Mouse (Mus musculus): Measurements from ENCODE around the gene Pafah1b3. TPM values are rescaled to one million over a fixed set of nuclear protein-coding genes. Genes with fewer than 3 reads are reported as not detected.

Pafah1b3 gene
- total and polyA plus RNA-seq, 3 experiments, result 85.6 to 180 (median 110) TPM

DNA sequence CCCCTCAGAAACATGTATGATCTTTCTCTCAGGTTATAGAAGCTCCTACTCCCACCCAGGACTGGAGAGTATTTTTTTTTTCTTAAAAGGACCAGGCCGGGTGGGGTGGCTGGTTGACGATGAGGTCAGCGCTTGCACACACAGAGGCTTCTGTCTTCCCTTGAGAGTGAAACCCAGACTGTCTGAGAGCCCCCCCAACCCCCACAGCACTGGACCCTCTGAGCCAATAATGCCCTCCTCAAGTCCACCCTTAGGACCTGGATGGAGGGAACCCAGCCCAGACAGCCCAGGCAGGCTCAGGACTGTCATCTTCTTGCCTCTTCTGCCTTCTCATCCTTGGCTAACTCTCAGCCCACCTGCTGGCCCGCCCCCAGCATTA lies 51.0 kb downstream of the Pafah1b3 start:
- TF ChIP-seq NRF1 (IDR thresholded peaks at IDR 0.05; ENCODE audit: insufficient read depth, low read depth, low read length, poor library complexity, severe bottlenecking) (no peak), GABPA (IDR thresholded peaks at IDR 0.05; ENCODE audit: low read depth, low read length) (no peak), MAFK (IDR thresholded peaks at IDR 0.05; ENCODE audit: borderline replicate concordance, low read depth, low read length) (no peak), ZMIZ1 (IDR thresholded peaks at IDR 0.05; ENCODE audit: low read depth, low read length) (no peak), MAX (IDR thresholded peaks at IDR 0.05; ENCODE audit: low read length) (no peak), EP300 (IDR thresholded peaks at IDR 0.05; ENCODE audit: low read depth in 1 of 2, low read length in 2 of 2) (no peak), TAL1 (IDR thresholded peaks at IDR 0.05; ENCODE audit: low read length) (no peak), ZKSCAN1 (IDR thresholded peaks at IDR 0.05; ENCODE audit: low read depth, low read length) (no peak), MAZ (IDR thresholded peaks at IDR 0.05; ENCODE audit: low read depth, low read length) (no peak), POLR2A (IDR thresholded peaks at IDR 0.05; ENCODE audit: control insufficient read depth in 1 of 2, insufficient read depth in 1 of 2, low read depth in 1 of 2, low read length in 2 of 2, poor library complexity in 1 of 2) (no peak), MYB (IDR thresholded peaks at IDR 0.05; ENCODE audit: low read depth, low read length) (no peak), GATA1 (IDR thresholded peaks at IDR 0.05; ENCODE audit: low read depth, low read length) (no peak), SMC3 (IDR thresholded peaks at IDR 0.05; ENCODE audit: low read depth, low read length) (no peak), UBTF (IDR thresholded peaks at IDR 0.05; ENCODE audit: borderline replicate concordance, insufficient read depth, low read depth, low read length) (no peak), ZNF384 (IDR thresholded peaks at IDR 0.05; ENCODE audit: low read depth, low read length) (no peak), BHLHE40 (IDR thresholded peaks at IDR 0.05; ENCODE audit: borderline replicate concordance, low read depth, low read length) (no peak), TBP (IDR thresholded peaks at IDR 0.05; ENCODE audit: low read depth, low read length) (no peak), RAD21 (IDR thresholded peaks at IDR 0.05; ENCODE audit: low read depth, low read length) (no peak), POLR2AphosphoS2 (IDR thresholded peaks at IDR 0.05; ENCODE audit: low read length) (no peak), RCOR1 (IDR thresholded peaks at IDR 0.05; ENCODE audit: low read depth, low read length) (no peak)
- Histone ChIP-seq H3K9ac (ENCODE audit: control insufficient read depth, low read depth, low read length, poor library complexity, severe bottlenecking) (no peak overlapping the region), H3K4me1 (ENCODE audit: control insufficient read depth in 1 of 2, insufficient read depth in 2 of 2, low read length in 2 of 2) (peaks cover 0 to 4% of the 10 kb centered on the region in 2 experiments; a peak in 3 of 4 replicates), H3K9me3 (replicated peaks; ENCODE audit: insufficient read depth, low read length) (no peaks in the 10 kb centered on the region), H3K79me2 (ENCODE audit: control insufficient read depth, insufficient read depth, low read length, poor library complexity) (peaks cover 32% of the 10 kb centered on the region), H3K36me3 (ENCODE audit: control insufficient read depth in 1 of 2, insufficient read depth in 2 of 2, low read length in 2 of 2) (peaks cover 0 to 2% of the 10 kb centered on the region in 2 experiments; a peak in 3 of 4 replicates), H3K27me3 (ENCODE audit: control insufficient read depth in 1 of 2, insufficient read depth in 2 of 2, low read length in 2 of 2) (no peaks in the 10 kb centered on the region), H3K4me3 (ENCODE audit: control insufficient read depth in 1 of 2, insufficient read depth in 1 of 2, low read depth in 2 of 2, low read length in 2 of 2) (no peak overlapping the region), H3K27ac (ENCODE audit: control insufficient read depth, low read depth, low read length) (no peak overlapping the region)
- no peak for DNase-seq (ENCODE audit: low read depth, low spot score)

DNA sequence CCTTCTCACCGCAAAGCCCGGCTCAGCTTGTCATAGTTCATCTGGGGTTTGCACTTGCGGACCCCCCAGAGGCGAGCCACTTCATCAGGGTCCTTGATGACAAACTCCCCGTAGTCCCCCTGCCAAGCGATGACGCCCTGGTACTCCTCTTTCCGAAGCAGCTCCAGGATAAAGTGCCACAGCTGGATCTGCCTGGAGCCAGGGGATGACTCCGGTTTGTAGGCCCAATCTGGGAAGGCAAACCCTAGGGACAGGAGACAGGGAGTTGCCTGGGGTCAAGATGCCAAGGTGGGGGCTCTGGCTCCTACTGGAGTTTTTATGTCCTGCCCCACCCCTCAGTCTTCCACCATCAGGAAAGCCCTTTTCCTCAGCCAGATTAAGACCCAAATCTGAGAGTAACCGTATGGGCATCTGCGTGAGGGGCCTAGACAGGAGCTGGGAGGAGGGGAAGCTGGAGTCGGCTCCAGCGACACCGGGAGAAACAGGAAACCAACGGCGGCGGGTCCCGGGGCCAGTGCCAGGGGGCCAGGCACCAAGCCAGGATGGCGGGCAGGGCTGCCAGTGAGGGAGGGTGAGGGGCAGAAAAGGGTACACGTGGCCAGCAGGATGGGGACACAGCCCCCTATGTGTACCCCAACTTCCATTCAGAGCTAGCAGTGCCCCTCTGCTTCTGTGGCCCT lies 51.6 kb downstream of the Pafah1b3 start:
- Histone ChIP-seq H3K9me3 (replicated peaks; ENCODE audit: insufficient read depth, low read length) (no peaks in the 10 kb centered on the region), H3K9ac (ENCODE audit: control insufficient read depth, low read depth, low read length, poor library complexity, severe bottlenecking) (no peak overlapping the region), H3K4me1 (ENCODE audit: control insufficient read depth in 1 of 2, insufficient read depth in 2 of 2, low read length in 2 of 2) (peaks cover 0 to 2% of the 10 kb centered on the region in 2 experiments; a peak in 1 of 4 replicates), H3K27ac (ENCODE audit: control insufficient read depth, low read depth, low read length) (no peak overlapping the region), H3K27me3 (ENCODE audit: control insufficient read depth in 1 of 2, insufficient read depth in 2 of 2, low read length in 2 of 2) (no peaks in the 10 kb centered on the region), H3K79me2 (ENCODE audit: control insufficient read depth, insufficient read depth, low read length, poor library complexity) (peaks cover 32% of the 10 kb centered on the region), H3K36me3 (ENCODE audit: control insufficient read depth in 1 of 2, insufficient read depth in 2 of 2, low read length in 2 of 2) (peaks cover 0 to 2% of the 10 kb centered on the region in 2 experiments; a peak in 3 of 4 replicates), H3K4me3 (ENCODE audit: control insufficient read depth in 1 of 2, insufficient read depth in 1 of 2, low read depth in 2 of 2, low read length in 2 of 2) (no peak overlapping the region)
- DNase-seq (ENCODE audit: low read depth, low spot score), result no peak
- TF ChIP-seq POLR2AphosphoS5 (IDR thresholded peaks at IDR 0.05; ENCODE audit: borderline replicate concordance, low read depth, low read length) (no peak), USF1 (IDR thresholded peaks at IDR 0.05; ENCODE audit: low read depth, low read length) (no peak), E2F4 (IDR thresholded peaks at IDR 0.05; ENCODE audit: borderline replicate concordance, low read depth, low read length) (no peak), UBTF (IDR thresholded peaks at IDR 0.05; ENCODE audit: borderline replicate concordance, insufficient read depth, low read depth, low read length) (no peak), MXI1 (IDR thresholded peaks at IDR 0.05; ENCODE audit: low read depth, low read length) (no peak), CHD1 (IDR thresholded peaks at IDR 0.05; ENCODE audit: low read depth, low read length) (no peak), TAL1 (IDR thresholded peaks at IDR 0.05; ENCODE audit: low read length) (no peak), MAZ (IDR thresholded peaks at IDR 0.05; ENCODE audit: low read depth, low read length) (no peak)
